Mouse (Mus musculus) heart, embryonic 14.5 days (tissue): ENCODE data around the gene Mapk9. TPM values are rescaled to one million over a fixed set of nuclear protein-coding genes. Genes with fewer than 3 reads are reported as not detected.

Experiments used
- ATAC-seq: fragments of 200-750 bp; cut with Nextera tagmentation; 2 replicates; pipeline ENCODE4 v1.8.0; 2017; ENCODE audit warnings: low read depth, moderate TSS enrichment; ENCODE audit not compliant: insufficient number of reproducible peaks, insufficient read depth, low FRiP score
- H3K27ac ChIP-seq, 2 experiments: fragments of 200-500 bp in 1 of 2; fragments of 300-500 bp in 1 of 2; sonication (generic) in 1 of 2; replicated peaks in 1 of 2; 2 replicates each; pipeline ENCODE4 v1.5.1; 2012 to 2014; ENCODE audit warnings: low read depth in 2 of 2, low read length in 2 of 2, control low read depth in 1 of 2, mild to moderate bottlenecking in 1 of 2, mixed read lengths in 1 of 2; ENCODE audit not compliant: control insufficient read depth in 1 of 2, insufficient read depth in 1 of 2
- H3K27me3 ChIP-seq: fragments of 300-500 bp; sonication (generic); 2 replicates; pipeline ENCODE4 v1.6.1; 2014; ENCODE audit warnings: mild to moderate bottlenecking, low read length, control low read depth; ENCODE audit not compliant: control insufficient read depth, insufficient read depth
- H3K36me3 ChIP-seq: fragments of 300-500 bp; sonication (generic); 2 replicates; pipeline ENCODE4 v1.6.1; 2014; ENCODE audit warnings: mild to moderate bottlenecking, control low read depth, low read length, mixed read lengths; ENCODE audit not compliant: control insufficient read depth, insufficient read depth
- H3K4me1 ChIP-seq, 2 experiments: fragments of 200-500 bp in 1 of 2; fragments of 300-500 bp in 1 of 2; sonication (generic) in 1 of 2; 2 replicates each; pipeline ENCODE4 v1.6.1; 2012 to 2014; ENCODE audit warnings: low read length in 2 of 2, control low read depth in 1 of 2, mixed read lengths in 1 of 2; ENCODE audit not compliant: control insufficient read depth in 2 of 2, insufficient read depth in 2 of 2
- H3K4me2 ChIP-seq: fragments of 300-500 bp; sonication (generic); 2 replicates; pipeline ENCODE4 v1.6.1; 2014; ENCODE audit warnings: mild to moderate bottlenecking, low read length
- H3K4me3 ChIP-seq, 2 experiments: fragments of 200-500 bp in 1 of 2; fragments of 300-500 bp in 1 of 2; sonication (generic) in 1 of 2; 2 replicates each; pipeline ENCODE4 v1.5.1; 2012 to 2014; ENCODE audit warnings: low read length in 2 of 2, mild to moderate bottlenecking in 2 of 2, control low read depth in 1 of 2, low read depth in 1 of 2, moderate library complexity in 1 of 2; ENCODE audit not compliant: control insufficient read depth in 1 of 2, insufficient read depth in 1 of 2
- H3K9ac ChIP-seq: fragments of 300-500 bp; sonication (generic); 2 replicates; pipeline ENCODE4 v1.6.1; 2014; ENCODE audit warnings: mild to moderate bottlenecking, low read length
- H3K9me3 ChIP-seq: fragments of 300-500 bp; sonication (generic); 2 replicates; pipeline ENCODE4 v1.6.1; 2016; ENCODE audit warnings: low read length, control low read depth; ENCODE audit not compliant: control insufficient read depth
- WGBS: fragments of 180-500 bp; shearing (Covaris S2); extraction: QIAGEN DNeasy Blood & Tissue Kit; methylation state at CpG from one replicate; pipeline ENCODE4 v1.1.7; 2014; 5-methylcytosine and 5-hydroxymethylcytosine counted together
- polyA plus RNA-seq: library from polyadenylated mRNA; unstranded; fragments of >200 nt; fragmentation: Nextera tagmentation; extraction: Ambion mirVana; gene quantifications from 2 replicates; pipeline ENCODE4 v1.2.1, GENCODE M21; 2014

The Mapk9 gene
- polyA plus RNA-seq, 1 experiment from 2014 or later, result 39.2 TPM

DNA sequence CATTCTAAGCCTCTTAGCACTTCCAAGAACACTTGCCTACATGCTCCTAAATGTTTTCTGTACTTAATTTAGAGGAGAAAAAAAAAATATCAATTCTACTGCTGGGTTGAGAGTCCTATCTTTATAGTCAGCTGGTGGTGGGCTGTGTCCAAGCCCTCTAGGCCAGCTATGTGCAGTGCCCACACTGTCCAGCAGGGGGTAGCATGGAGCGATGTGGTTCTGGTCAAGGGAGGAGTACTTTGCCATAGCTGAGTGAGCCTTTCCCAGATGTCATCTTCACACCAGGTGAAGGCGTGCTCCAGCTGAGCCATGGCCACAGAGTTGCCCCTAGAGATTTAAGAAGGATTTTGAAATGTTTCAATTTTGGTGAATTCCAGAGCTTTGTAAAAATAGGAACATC, 21.7 kb upstream of the Mapk9 start:
- H3K9ac ChIP-seq, result no peak overlapping the region
- no peak overlapping the region for H3K4me2 ChIP-seq
- no peaks in the 10 kb centered on the region for H3K9me3 ChIP-seq
- ATAC-seq, result no peak
- WGBS, result 48% methylated on average over 2 of the region's 2 CpGs
- H3K36me3 ChIP-seq, result peaks cover 17% of the 10 kb centered on the region; the same call in 1 of the 2 replicates
- no peaks in the 10 kb centered on the region for H3K27me3 ChIP-seq
- no peak overlapping the region for H3K4me3 ChIP-seq
- H3K27ac ChIP-seq, result no peak overlapping the region
- H3K4me1 ChIP-seq, result peaks cover 0 to 2% of the 10 kb centered on the region in 2 experiments; a peak in 1 of 4 replicates

DNA sequence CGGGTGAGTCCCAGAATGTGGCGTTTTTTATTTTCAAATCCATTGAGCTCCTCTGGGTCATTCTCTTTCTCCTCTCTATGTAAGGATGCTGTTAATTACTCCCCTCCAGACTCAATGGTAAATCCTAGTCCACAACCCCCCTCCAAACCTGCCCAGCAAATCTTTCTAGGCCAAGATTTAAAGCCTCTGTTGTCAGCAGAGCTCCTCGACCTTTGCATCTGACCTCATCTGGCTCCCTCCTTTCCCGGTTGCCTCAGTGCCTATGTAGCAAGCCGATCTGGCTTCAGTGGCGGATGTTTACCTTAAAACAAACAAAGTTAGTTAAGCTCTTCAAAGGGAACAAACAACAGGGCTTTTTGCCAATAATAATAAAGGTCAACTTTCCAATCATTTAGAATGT, 19.3 kb upstream of the Mapk9 start:
- H3K36me3 ChIP-seq, result peaks cover 17% of the 10 kb centered on the region; the same call in 1 of the 2 replicates
- H3K4me2 ChIP-seq, result no peak overlapping the region
- ATAC-seq, result no peak
- no peak overlapping the region for H3K4me3 ChIP-seq
- H3K27ac ChIP-seq, result no peak overlapping the region
- H3K9me3 ChIP-seq, result no peaks in the 10 kb centered on the region
- peaks cover 0 to 2% of the 10 kb centered on the region in 2 experiments; a peak in 1 of 4 replicates for H3K4me1 ChIP-seq
- H3K9ac ChIP-seq, result no peak overlapping the region
- WGBS, result 60% methylated on average over 6 of the region's 6 CpGs
- no peaks in the 10 kb centered on the region for H3K27me3 ChIP-seq

DNA sequence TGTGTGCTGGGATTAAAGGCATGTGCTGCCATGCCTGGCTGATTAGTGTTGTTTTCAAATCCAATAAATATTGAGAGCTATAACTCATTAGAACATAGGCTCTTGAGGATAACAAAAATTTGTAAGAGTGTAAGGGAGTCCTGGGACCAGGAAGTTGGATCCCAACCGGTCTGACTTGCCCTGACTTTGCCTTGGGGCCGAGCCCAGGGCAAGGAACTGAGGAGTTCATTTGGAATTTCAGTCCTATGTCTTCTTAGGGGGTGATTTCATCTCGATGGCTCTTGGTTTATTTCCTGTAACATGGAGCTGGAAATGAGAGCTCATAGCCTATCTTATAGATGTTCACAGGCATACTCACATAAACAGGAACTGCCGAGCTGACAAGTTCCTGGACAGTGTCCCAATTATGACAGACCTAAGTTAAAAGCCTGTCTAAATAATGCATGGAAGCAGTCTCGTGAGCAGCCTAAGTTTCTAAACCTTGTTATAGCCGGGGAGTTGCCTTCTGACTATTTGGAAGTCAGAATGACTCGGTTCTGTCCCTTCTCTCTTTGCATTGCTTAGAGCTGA, 17.3 kb upstream of the Mapk9 start:
- Histone ChIP-seq H3K27me3 (no peaks in the 10 kb centered on the region), H3K27ac (peak overlapping the region; percentile 20 to 32; a peak in 1 of 4 replicates), H3K9ac (no peak overlapping the region), H3K4me3 (no peak overlapping the region), H3K36me3 (peaks cover 16% of the 10 kb centered on the region), H3K4me2 (no peak overlapping the region), H3K9me3 (no peaks in the 10 kb centered on the region), H3K4me1 (peaks cover 0 to 2% of the 10 kb centered on the region in 2 experiments; a peak in 1 of 4 replicates)
- no peak for ATAC-seq
- 52% methylated on average over 7 of the region's 7 CpGs for WGBS

DNA sequence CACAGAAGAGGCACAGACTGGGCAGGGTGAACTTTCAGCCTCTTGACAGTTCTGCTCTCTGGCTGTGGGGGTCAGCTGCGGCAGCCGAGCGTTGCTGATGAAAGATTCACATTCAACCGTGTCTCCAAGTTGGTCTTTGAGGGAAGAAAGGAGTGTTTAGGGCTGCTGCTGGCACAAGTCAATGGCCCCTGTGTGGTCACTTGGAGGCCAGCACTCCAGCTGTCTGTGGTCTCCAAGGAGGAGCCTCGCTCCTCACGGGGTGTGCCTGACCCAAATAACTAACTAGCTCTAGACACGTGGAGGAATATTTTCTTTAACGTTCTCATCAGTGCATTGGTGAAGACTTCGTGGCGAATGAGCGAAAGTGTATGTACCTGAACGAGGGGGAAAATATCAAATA, 14.6 kb upstream of the Mapk9 start:
- Histone ChIP-seq H3K9me3 (no peaks in the 10 kb centered on the region), H3K27ac (no peak overlapping the region), H3K4me1 (peaks cover 0 to 2% of the 10 kb centered on the region in 2 experiments; a peak in 1 of 4 replicates), H3K9ac (no peak overlapping the region), H3K27me3 (no peaks in the 10 kb centered on the region), H3K4me2 (no peak overlapping the region), H3K36me3 (peaks cover 23% of the 10 kb centered on the region), H3K4me3 (no peak overlapping the region)
- WGBS, result 88% methylated on average over 12 of the region's 12 CpGs
- no peak for ATAC-seq

DNA sequence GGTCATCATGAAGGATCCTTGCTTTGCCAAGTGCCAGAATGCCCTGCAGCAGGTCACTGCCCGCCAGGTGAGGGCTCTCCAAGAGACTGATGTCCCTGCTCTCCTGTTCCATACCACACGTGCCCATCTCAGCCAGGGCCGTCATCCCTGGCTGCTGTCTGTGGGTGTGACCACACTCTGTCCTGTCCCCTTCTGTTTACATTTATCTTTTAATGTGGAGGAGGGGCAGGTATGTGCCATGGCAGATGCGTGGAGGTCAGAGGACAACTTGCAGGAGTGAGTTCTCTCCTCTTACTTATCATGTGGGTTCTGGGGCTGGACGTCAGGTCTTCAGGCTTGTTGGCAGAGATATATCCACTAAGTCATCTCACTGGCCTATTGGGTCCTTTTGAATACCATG, 13.6 kb upstream of the Mapk9 start:
- Histone ChIP-seq H3K4me3 (no peak overlapping the region), H3K9me3 (no peaks in the 10 kb centered on the region), H3K4me2 (no peak overlapping the region), H3K27me3 (no peaks in the 10 kb centered on the region), H3K27ac (no peak overlapping the region), H3K4me1 (peaks cover 2 to 5% of the 10 kb centered on the region in 2 experiments; a peak in 3 of 4 replicates), H3K36me3 (peaks cover 23% of the 10 kb centered on the region), H3K9ac (no peak overlapping the region)
- WGBS, result 78% methylated on average over 5 of the region's 5 CpGs
- no peak for ATAC-seq

DNA sequence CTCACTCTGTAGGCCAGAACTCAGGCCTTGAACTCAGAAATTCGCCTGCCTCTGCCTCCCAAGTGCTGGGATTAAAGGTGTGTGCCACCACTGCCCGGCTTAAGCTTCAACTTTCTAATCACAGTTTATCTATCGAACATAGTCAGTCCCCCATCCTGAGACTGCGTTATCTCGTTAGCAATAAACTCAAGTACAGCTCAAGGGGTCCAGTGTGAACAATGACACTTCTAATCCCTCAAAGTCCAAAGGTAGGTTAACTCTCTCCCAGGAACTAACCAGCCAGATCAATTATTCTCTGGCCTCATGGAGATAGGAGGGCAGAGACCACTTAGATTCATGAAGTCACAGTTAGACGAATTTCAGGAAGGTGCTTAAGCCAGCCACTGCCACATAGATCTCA, 12.3 kb upstream of the Mapk9 start:
- Histone ChIP-seq H3K4me3 (no peak overlapping the region), H3K9me3 (no peaks in the 10 kb centered on the region), H3K4me1 (peaks cover 4 to 5% of the 10 kb centered on the region in 2 experiments; a peak in 3 of 4 replicates), H3K4me2 (no peak overlapping the region), H3K27me3 (no peaks in the 10 kb centered on the region), H3K9ac (no peak overlapping the region), H3K27ac (no peak overlapping the region), H3K36me3 (peaks cover 23% of the 10 kb centered on the region)
- no peak for ATAC-seq
- WGBS, result 84% methylated on average over 6 of the region's 6 CpGs

GRCm38 (mm10) chr11:49835257-49835956, 11.1 kb upstream of the Mapk9 start:
- Histone ChIP-seq H3K27me3 (no peaks in the 10 kb centered on the region), H3K4me2 (no peak overlapping the region), H3K9me3 (no peaks in the 10 kb centered on the region), H3K27ac (no peak overlapping the region), H3K9ac (no peak overlapping the region), H3K36me3 (peaks cover 23% of the 10 kb centered on the region), H3K4me1 (peaks cover 2 to 6% of the 10 kb centered on the region in 2 experiments; a peak in 3 of 4 replicates), H3K4me3 (no peak overlapping the region)
- WGBS, result 88% methylated on average over 11 of the region's 11 CpGs
- ATAC-seq, result no peak
